Mouse (Mus musculus) embryonic fibroblast, embryonic 13.5 days (primary cell): ENCODE data around the gene Naa40. TPM values are rescaled to one million over a fixed set of nuclear protein-coding genes. Genes with fewer than 3 reads are reported as not detected.

Experiments used
- H3K27ac ChIP-seq: 2 replicates; pipeline ENCODE4 v1.5.1; 2012; ENCODE audit warnings: low read length, control low read depth, inconsistent platforms; ENCODE audit not compliant: insufficient read depth
- H3K4me1 ChIP-seq: 2 replicates; pipeline ENCODE4 v1.6.1; 2011; ENCODE audit warnings: low read length; ENCODE audit not compliant: control insufficient read depth, insufficient read depth
- H3K4me3 ChIP-seq: 2 replicates; pipeline ENCODE4 v1.5.1; 2011; ENCODE audit warnings: mild to moderate bottlenecking, control low read depth, low read length; ENCODE audit not compliant: insufficient read depth
- CTCF ChIP-seq: IDR thresholded peaks from 2 replicates; pipeline ENCODE4 v1.5.1; 2011; ENCODE audit warnings: mild to moderate bottlenecking, control low read depth, low read length, moderate library complexity, borderline replicate concordance; ENCODE audit not compliant: insufficient read depth
- POLR2A ChIP-seq: IDR thresholded peaks from 2 replicates; pipeline ENCODE4 v1.6.1; 2011; ENCODE audit warnings: low read depth, mild to moderate bottlenecking, control low read depth, low read length, moderate library complexity
- polyA plus RNA-seq: library from polyadenylated mRNA; stranded (reverse); fragments of >200 nt; gene quantifications from 2 replicates; pipeline ENCODE4 v1.2.4, GENCODE M21; 2011; ENCODE audit warnings: low read depth; ENCODE audit not compliant: missing spikeins, insufficient read length

Naa40 gene
- polyA plus RNA-seq, 1 experiment = 24.8 TPM

DNA sequence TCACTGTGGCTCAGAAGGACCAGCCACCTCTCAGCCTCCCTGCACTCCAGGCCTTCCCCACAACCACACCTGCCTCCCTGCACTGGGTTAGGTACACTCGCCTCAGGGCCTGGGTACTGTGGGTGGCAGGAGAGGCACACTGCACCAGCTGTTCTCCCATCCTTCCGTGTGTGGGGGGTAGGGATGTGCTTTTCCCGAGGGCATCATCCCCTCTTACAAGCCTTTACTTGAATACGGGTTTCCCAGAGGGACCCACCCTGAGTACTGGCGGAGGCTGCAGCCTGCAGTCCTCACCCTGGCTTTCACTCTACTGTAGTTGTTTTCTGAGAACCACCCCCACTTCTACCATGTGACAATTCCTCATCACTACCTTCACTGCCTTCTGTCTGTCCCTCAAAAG, 53.8 kb downstream of the Naa40 start:
- H3K27ac ChIP-seq = no peak overlapping the region
- TF ChIP-seq CTCF (no peak), POLR2A (no peak)
- no peaks in the 10 kb centered on the region for H3K4me1 ChIP-seq
- no peak overlapping the region for H3K4me3 ChIP-seq

DNA sequence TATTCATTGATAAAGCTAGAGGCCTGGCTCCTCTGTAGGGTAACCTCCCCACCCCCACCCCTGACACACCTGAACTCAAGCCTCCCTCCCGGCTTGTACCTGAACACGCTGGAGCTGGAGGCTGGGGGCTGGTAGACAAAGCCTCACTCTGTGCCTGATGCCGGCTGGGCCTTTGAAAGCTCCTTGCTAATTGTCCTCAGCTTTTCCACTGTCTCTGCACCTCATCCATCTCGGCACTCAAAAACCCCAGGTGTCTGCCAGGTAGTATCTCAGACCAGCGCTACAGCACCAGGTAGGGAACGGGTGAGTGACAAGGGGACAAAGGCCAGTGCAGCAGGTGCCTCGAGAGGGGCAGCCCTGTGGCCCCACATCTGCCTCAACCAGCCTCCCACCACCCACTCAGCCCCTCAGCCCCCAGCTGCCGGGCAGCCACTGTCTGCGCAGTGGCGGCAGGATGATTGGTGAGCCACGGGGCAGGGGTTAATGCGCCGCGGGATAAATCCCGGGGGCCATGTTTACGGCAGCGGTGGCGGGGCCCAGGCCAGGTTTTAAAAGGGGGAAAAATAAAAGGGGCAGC, 55.2 kb downstream of the Naa40 start:
- TF ChIP-seq POLR2A = no peak
- TF ChIP-seq CTCF = no peak
- Histone ChIP-seq H3K4me3 (no peak overlapping the region), H3K27ac (no peak overlapping the region), H3K4me1 (no peaks in the 10 kb centered on the region)

DNA sequence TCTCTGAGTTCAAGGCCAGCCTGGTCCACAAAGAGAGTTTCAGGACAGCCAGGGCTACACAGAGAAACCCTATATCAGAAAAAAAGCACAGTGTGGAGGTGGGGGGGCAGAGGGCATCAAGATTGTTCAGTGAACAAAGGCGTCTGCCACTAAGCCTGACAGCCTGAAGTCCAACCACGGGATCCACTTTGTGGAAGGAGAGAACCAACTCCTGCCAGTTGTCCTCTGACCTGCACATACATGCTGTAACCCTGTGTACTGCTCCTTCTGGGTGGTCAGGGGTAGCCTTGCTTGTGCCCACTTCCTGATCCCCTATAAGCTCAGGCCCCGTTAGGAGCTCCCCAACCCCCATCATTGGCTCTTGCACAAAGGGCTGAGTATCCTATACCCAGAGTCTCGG, 55.9 kb downstream of the Naa40 start:
- H3K4me3 ChIP-seq = no peak overlapping the region
- TF ChIP-seq POLR2A = no peak
- TF ChIP-seq CTCF = no peak
- H3K4me1 ChIP-seq = no peaks in the 10 kb centered on the region
- no peak overlapping the region for H3K27ac ChIP-seq

DNA sequence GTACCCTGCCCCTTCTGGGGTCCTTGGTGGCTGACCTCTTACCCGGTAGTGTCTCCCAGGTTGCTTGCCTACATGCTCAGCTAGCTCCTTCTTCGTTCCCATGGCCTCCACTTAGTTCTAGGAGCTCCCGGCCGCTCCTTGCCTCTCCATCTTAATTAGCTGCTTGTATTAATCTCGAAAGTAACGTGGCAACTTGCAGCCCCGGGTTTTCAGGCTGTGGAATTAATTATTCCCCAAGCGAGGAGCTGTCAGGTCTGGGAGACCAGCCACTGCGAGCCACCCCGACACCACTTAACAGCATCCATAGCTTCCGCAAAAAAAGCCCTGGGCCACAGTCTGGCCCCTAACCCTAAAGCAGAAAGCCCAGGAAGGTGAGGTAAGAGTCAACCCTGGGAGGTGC, 57.6 kb downstream of the Naa40 start:
- peaks cover 9% of the 10 kb centered on the region for H3K4me1 ChIP-seq
- TF ChIP-seq POLR2A = no peak
- TF ChIP-seq CTCF = no peak
- H3K4me3 ChIP-seq = no peak overlapping the region
- H3K27ac ChIP-seq = no peak overlapping the region

DNA sequence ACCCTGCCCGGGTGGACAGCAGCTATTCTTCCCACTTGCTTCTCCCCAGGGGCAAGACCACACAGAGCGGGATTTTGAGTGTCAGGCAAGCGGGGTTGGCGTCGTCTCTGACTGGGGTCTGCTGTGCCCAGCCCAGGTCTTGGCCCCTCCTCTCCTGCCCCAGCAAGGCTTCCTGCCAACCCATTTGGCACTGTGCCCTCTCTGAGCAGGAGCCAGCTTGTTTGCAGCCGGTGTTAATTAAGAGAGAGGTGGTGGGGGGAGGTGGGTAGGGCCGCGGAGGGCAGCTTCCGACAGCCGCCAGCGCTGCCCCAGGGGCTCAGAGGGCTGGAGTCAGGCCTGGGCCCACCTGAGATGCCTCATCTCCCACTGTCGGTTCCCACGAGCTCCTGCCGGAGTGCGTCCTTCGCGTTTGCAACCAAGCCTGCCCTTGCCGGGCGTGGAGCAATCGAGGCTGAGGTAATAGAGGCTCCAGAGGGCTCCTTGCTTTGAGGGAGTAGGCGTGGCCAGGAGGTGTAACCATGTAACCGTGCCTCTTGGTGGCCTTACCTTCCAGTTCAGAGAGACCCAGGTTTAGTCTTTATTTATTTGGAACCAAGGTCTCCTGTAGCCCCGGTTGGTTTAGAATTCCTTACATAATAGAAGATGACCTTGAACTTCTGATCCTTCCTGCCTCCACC, 58.6 kb downstream of the Naa40 start:
- Histone ChIP-seq H3K4me1 (peaks cover 15% of the 10 kb centered on the region), H3K4me3 (no peak overlapping the region), H3K27ac (no peak overlapping the region)
- TF ChIP-seq POLR2A (no peak), CTCF (no peak)

DNA sequence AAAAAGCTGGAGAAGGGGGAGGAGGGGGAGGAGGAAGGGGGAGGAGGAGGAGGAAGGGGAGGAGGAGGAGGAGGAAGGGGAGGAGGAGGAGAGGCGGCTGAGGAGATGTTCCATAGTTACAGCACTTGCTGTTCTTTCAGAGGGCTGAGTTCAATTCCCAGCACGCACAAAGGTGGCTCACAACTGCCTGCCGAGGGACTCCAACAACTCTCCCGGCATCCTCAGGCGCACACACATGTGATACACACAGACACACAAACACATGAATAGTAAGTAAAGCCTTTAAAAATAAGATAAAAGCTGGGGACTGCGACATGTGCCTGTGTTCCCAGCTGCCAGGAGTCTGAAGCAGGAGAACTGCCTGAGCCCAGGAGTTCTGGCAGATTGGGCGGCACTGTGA, 59.5 kb downstream of the Naa40 start:
- no peak for TF ChIP-seq POLR2A
- TF ChIP-seq CTCF = no peak
- Histone ChIP-seq H3K27ac (no peak overlapping the region), H3K4me3 (no peak overlapping the region), H3K4me1 (peaks cover 15% of the 10 kb centered on the region)

DNA sequence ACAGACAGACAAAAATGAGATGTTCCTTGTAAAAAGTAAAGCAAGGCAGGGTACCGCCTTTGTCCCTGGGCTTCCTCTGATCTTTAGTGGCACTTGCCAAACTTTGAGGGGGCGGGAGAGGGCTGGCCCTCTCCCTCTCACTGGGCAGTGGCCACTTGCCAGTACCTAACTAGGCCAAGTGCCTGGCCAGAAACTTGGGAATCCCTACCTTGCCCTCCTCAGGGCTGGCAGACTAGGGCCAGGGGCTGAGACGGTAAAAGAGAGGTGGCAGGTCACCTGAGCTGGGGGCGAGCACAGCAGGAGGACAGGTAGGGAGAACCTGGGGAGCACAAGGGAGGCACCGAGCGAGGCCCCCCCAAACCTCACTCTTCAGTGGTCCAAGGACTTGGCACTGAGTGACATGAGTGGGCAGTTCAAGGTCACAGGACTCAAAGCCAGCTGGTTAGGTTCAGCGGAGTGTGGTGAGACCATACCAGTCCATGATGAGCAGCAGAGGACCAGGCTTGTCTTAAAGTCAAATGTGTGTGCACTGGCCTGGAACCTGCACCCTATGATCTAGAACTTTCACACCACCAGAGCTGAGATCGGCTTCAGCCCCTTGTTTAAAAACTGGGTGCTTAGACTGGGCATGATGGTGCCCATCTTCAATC, 60.1 kb downstream of the Naa40 start:
- TF ChIP-seq POLR2A = no peak
- no peak for TF ChIP-seq CTCF
- no peak overlapping the region for H3K27ac ChIP-seq
- H3K4me3 ChIP-seq = no peak overlapping the region
- H3K4me1 ChIP-seq = peaks cover 15% of the 10 kb centered on the region

DNA sequence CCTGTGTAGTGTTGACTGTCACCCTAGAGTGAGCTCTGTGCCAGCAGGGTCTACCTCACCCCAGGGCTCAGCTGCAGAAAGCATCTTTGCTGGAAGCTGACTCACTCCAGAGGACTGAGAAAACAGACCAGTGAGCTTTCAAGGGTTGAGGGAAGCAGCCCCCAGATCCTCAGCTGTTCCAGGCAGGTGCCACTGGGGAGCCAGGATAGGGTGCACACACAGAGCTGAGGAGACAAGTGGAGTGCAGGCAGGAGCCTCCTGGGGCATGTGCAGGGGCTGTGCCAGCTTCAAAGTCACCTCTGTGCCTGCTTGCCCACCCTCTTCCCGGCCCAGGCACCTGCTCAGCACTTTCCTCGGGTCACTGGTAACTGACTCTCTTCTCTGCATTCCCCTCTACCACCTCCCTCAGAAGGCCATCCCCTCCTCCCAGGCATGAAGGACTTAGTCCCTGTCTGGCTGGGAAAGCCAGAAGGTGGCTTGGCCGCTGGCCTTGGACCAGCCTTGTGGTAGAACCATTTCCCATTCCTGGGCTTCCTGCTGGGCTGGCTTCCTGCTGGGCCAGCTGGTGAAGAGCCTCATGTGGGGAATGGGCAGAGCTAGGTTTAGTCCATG, 62.0 kb downstream of the Naa40 start:
- H3K27ac ChIP-seq = no peak overlapping the region
- TF ChIP-seq CTCF (no peak), POLR2A (no peak)
- H3K4me1 ChIP-seq = peaks cover 15% of the 10 kb centered on the region
- H3K4me3 ChIP-seq = no peak overlapping the region

DNA sequence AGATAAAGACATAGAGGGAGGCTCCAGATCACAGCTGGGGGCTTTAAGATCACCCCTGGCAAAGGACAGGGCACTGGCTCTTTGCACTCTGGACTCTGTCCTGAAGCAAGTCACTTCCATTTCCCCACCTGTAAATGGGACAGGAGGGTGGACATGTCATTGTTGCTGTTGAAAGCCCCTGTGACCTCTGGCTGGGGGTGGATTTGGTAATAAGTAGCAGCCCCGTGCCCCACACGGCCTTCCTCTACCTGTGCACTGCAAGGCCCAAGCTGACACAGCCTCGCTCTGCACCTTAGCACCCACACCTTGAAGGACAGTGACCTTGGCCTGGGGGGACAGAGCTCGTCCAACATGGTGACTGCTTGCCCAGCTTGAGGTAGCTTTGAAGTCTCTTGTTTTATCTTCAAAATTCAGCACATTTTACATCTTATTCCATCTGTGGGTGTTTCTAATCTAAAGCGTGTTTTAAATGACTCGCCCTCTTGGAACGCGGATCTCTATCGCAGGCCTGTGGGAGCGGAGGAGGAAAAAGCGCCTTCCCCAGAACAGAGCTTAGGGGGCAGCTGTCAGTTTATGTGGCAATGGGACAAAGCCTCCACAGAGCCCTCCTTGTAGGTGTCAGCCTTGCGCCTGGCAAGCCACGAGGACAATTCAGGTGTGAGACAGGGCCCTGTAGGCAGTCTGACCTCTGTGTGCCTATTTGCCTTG, 63.0 kb downstream of the Naa40 start:
- peaks cover 15% of the 10 kb centered on the region for H3K4me1 ChIP-seq
- TF ChIP-seq POLR2A (no peak), CTCF (no peak)
- H3K4me3 ChIP-seq = no peak overlapping the region
- no peak overlapping the region for H3K27ac ChIP-seq
